ENCODE assay signal across 11 mouse cellular contexts in genomic region chr11:49650994-49651761, GRCm38 (mm10). TPM values are rescaled to one million over a fixed set of nuclear protein-coding genes. Genes with fewer than 3 reads are reported as not detected.
DNase-seq lines count a peak whose midpoint lies in the region; ATAC-seq and TF ChIP-seq lines count a peak whose summit lies in the region.
"Had no signal": no experiment of that assay in that cellular context is flagged by ENCODE, and none has a peak within 500 bp of the region (broad histone marks: within the 10 kb centered on the region; RNA-seq: fewer than 3 reads in every experiment).

No protein-coding gene starts in this region.

- H3K27ac ChIP-seq in heart, embryonic 16.5 days (ENCODE audit: low read length), result no peak overlapping the region
- H3K27ac ChIP-seq: hindbrain, embryonic 15.5 days; limb, embryonic 15.5 days had no signal

- no peaks in the 10 kb centered on the region for H3K27me3 ChIP-seq in heart, embryonic 16.5 days (ENCODE audit: control insufficient read depth, insufficient read depth, low read length)
- H3K27me3 ChIP-seq: hindbrain, embryonic 15.5 days; limb, embryonic 15.5 days had no signal

- no peaks in the 10 kb centered on the region for H3K36me3 ChIP-seq in heart, embryonic 16.5 days (ENCODE audit: control insufficient read depth, insufficient read depth)
- H3K36me3 ChIP-seq: hindbrain, embryonic 15.5 days; limb, embryonic 15.5 days had no signal

- 0 out of 2 replicates have a peak overlapping the region, but pooled peaks have one; percentile 13 for H3K9ac ChIP-seq in heart, embryonic 16.5 days (ENCODE audit: low read length)
- H3K9ac ChIP-seq: hindbrain, embryonic 15.5 days; limb, embryonic 15.5 days had no signal

- no peak overlapping the region for H3K4me2 ChIP-seq in heart, embryonic 16.5 days (ENCODE audit: low read depth, low read length)
- H3K4me2 ChIP-seq: hindbrain, embryonic 15.5 days; limb, embryonic 15.5 days had no signal

- no peak overlapping the region for H3K4me3 ChIP-seq in heart, embryonic 16.5 days (ENCODE audit: low read length)
- no peak overlapping the region for H3K4me3 ChIP-seq in lung, adult 2 months (replicated peaks; ENCODE audit: extremely low read depth, low read depth, low read length)
- H3K4me3 ChIP-seq: hindbrain, embryonic 15.5 days; limb, embryonic 15.5 days had no signal

- no peak for TF ChIP-seq CTCF in lung, adult 2 months (IDR thresholded peaks at IDR 0.05; ENCODE audit: insufficient read depth, low read length)

- intact Hi-C loops in heart, postnatal 14 days (cut with DNase I), result loop anchor here (5.0 kb wide), 4 partner anchors 61 to 306 kb away; partner anchors contain the start of genes Cnot6 and Mapk9
- intact Hi-C loops in left cerebral cortex, postnatal 25 days (cut with DNase I), result loop anchor here (5.0 kb wide), 2 partner anchors 216 to 306 kb away; no protein-coding TSS in a partner anchor

- H3K9me3 ChIP-seq in heart, embryonic 16.5 days (replicated peaks; ENCODE audit: control insufficient read depth, low read length), result 0 out of 2 replicates have a peak, but pooled peaks cover 3% of the 10 kb centered on the region
- H3K9me3 ChIP-seq: hindbrain, embryonic 15.5 days; limb, embryonic 15.5 days had no signal

- no peak for DNase-seq in heart, postnatal 14 days
- DNase-seq in 416B (ENCODE audit: low read depth), result peak; percentile 78
- DNase-seq in brain, adult 2 months (ENCODE audit: low read depth, low spot score), result peak; percentile 88
- DNase-seq in left cerebral cortex, postnatal 25 days (ENCODE audit: low spot score in 2 of 2), result peak; percentile 51 to 82
- DNase-seq in gastrocnemius, postnatal 25 days, result no peak
- DNase-seq in lung, adult 2 months, result no peak
- DNase-seq in adrenal gland, postnatal 4 days (ENCODE audit: low spot score in 2 of 2), result no peak

- 59% methylated on average over 16 of the region's 16 CpGs for WGBS in heart, embryonic 16.5 days
- 61% methylated on average over 16 of the region's 16 CpGs for WGBS in lung, adult 2 months

- no peak for ATAC-seq in heart, embryonic 16.5 days (replicated peaks; ENCODE audit: extremely low read depth, insufficient read depth, low FRiP score)

- no peak for TF ChIP-seq POLR2A in lung, adult 2 months (IDR thresholded peaks at IDR 0.05; ENCODE audit: borderline replicate concordance, extremely low read depth, low read depth, low read length)

- peaks cover 13% of the 10 kb centered on the region for H3K4me1 ChIP-seq in heart, embryonic 16.5 days (ENCODE audit: control insufficient read depth, insufficient read depth, low read length)
- peaks cover 3% of the 10 kb centered on the region for H3K4me1 ChIP-seq in lung, adult 2 months (ENCODE audit: control insufficient read depth, insufficient read depth, low read length)
- H3K4me1 ChIP-seq: hindbrain, embryonic 15.5 days had no signal

RNA-seq across cellular contexts. Expression of gene Scgb3a1, which starts 12.2 kb away (rescaled TPM):
- polyA plus RNA-seq in heart, embryonic 16.5 days (2015; fragmentation: Nextera tagmentation; extraction: Ambion mirVana), result 2.1 and 5.3 TPM in 2 replicates
- total RNA-seq in heart, postnatal 14 days (2021), result 10 to 100 TPM in 1 of 2 experiments, not detected in 1; 58.2 TPM
- total RNA-seq in left cerebral cortex, postnatal 25 days (2021), result under 1 TPM in 1 of 2 experiments, not detected in 1; 0.78 TPM
- not detected for total RNA-seq in gastrocnemius, postnatal 25 days (2021)
- polyA plus RNA-seq in lung, adult 2 months (2012; rRNA removed), result 2,792 and 3,426 TPM in 2 replicates
- total RNA-seq in adrenal gland, postnatal 4 days (2021), result not detected
- total RNA-seq: neutrophil, adult 5-6 weeks had no signal
- polyA plus RNA-seq: limb, embryonic 15.5 days had no signal

RNA-seq across cellular contexts. Expression of gene Flt4, which starts 42.1 kb away (rescaled TPM):
- 6.1 and 7.4 TPM in 2 replicates for polyA plus RNA-seq in heart, embryonic 16.5 days (2015; fragmentation: Nextera tagmentation; extraction: Ambion mirVana)
- total RNA-seq in heart, postnatal 14 days (2021), result 10 to 100 TPM; 11.1 to 11.6 TPM
- 1 to 10 TPM; 2.3 to 2.6 TPM for total RNA-seq in left cerebral cortex, postnatal 25 days (2021)
- total RNA-seq in gastrocnemius, postnatal 25 days (2021), result 1 to 10 TPM; 2.9 to 3.2 TPM
- polyA plus RNA-seq in lung, adult 2 months (2012; rRNA removed), result 28.0 and 32.0 TPM in 2 replicates
- 10 to 100 TPM; 23.3 to 24.2 TPM for total RNA-seq in adrenal gland, postnatal 4 days (2021)
- total RNA-seq: neutrophil, adult 5-6 weeks had no signal

Comparison
In these comparisons a context has a peak if more than half of its experiments do, and no peak if none do; other contexts are left out.
1. DNase-seq: peak in 416B (single experiment), brain, adult 2 months (single experiment) and left cerebral cortex, postnatal 25 days (2 of 2); none in heart, postnatal 14 days (0 of 2), gastrocnemius, postnatal 25 days (single experiment), lung, adult 2 months (single experiment) and adrenal gland, postnatal 4 days (0 of 2).